ENCODE assay signal across 21 mouse cellular contexts in the genomic region with DNA sequence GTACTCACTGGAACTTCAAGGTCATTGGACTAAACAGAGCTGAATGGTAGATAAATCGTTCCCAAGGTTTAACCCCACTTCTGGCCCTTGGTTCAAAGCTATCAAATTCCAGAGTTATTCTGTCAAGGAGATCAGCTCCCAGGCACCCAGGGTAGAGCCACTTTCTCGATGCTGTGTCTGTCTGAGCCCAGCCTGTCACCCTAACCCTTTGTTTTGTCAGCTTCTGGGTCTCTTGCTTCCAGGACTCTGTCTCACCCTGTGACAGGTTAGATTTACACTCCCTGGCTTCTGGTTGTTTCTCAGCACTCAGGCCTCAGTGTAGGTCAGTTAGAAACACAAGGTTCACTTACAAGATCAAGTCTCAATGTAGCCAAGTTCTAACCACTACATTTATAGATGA.
"Had no signal": no experiment of that assay in that cellular context is flagged by ENCODE, and none has a peak within 500 bp of the region (broad histone marks: within the 10 kb centered on the region; RNA-seq: fewer than 3 reads in every experiment).

No protein-coding gene starts in this region.

- ATAC-seq: hindbrain, postnatal 0 days; intestine, embryonic 16.5 days; liver, embryonic 12.5 days had no signal

- H3K9me3 ChIP-seq: heart, embryonic 10.5 days; heart, embryonic 12.5 days; hindbrain, embryonic 13.5 days; hindbrain, embryonic 15.5 days; limb, embryonic 13.5 days; limb, embryonic 15.5 days; liver, embryonic 12.5 days had no signal

- H3K4me2 ChIP-seq: heart, embryonic 12.5 days; hindbrain, embryonic 13.5 days; hindbrain, embryonic 15.5 days; limb, embryonic 13.5 days; limb, embryonic 15.5 days; liver, embryonic 12.5 days had no signal

- H3K9ac ChIP-seq: heart, embryonic 12.5 days; hindbrain, embryonic 13.5 days; hindbrain, embryonic 15.5 days; limb, embryonic 13.5 days; limb, embryonic 15.5 days; liver, embryonic 12.5 days; liver, embryonic 14.5 days had no signal

- H3K4me3 ChIP-seq: gastrocnemius, adult 2 months; heart, embryonic 10.5 days; heart, embryonic 12.5 days; hindbrain, embryonic 13.5 days; hindbrain, embryonic 15.5 days; limb, embryonic 13.5 days; limb, embryonic 15.5 days; liver, embryonic 12.5 days had no signal

- H3K36me3 ChIP-seq: heart, embryonic 10.5 days; heart, embryonic 12.5 days; hindbrain, embryonic 13.5 days; hindbrain, embryonic 15.5 days; limb, embryonic 13.5 days; limb, embryonic 15.5 days; liver, embryonic 12.5 days had no signal

- H3K4me1 ChIP-seq: heart, embryonic 10.5 days; heart, embryonic 12.5 days; hindbrain, embryonic 13.5 days; hindbrain, embryonic 15.5 days; limb, embryonic 13.5 days; limb, embryonic 15.5 days; liver, embryonic 12.5 days had no signal

- H3K27me3 ChIP-seq: heart, embryonic 12.5 days; hindbrain, embryonic 13.5 days; hindbrain, embryonic 15.5 days; limb, embryonic 13.5 days; limb, embryonic 15.5 days; liver, embryonic 12.5 days had no signal

- DNase-seq: gastrocnemius, adult 2 months; gastrocnemius, postnatal 10 days; gastrocnemius, postnatal 25 days; heart, adult 18-20 months; heart, postnatal 10 days; kidney, adult 18-20 months; kidney, adult 9 months; kidney, postnatal 36 days; layer of hippocampus, adult 9-11 months; layer of hippocampus, postnatal 36 days; left cerebral cortex, postnatal 4 days had no signal

- H3K27ac ChIP-seq: gastrocnemius, adult 2 months; heart, embryonic 10.5 days; hindbrain, embryonic 13.5 days; hindbrain, embryonic 15.5 days; hindbrain, postnatal 0 days; limb, embryonic 13.5 days; limb, embryonic 15.5 days; liver, embryonic 12.5 days; liver, embryonic 14.5 days had no signal
